Mouse (Mus musculus): ENCODE results near the gene Ace. TPM values are rescaled to one million over a fixed set of nuclear protein-coding genes. Genes with fewer than 3 reads are reported as not detected.

Ace gene
- polyA plus RNA-seq, 1 experiment from 2014 or later = 1.4 TPM

GRCm38 (mm10) chr11:105989446-105989845 is 21.7 kb downstream of the Ace start:
- WGBS = 85% methylated on average over 6 of the region's 6 CpGs
- H3K27me3 ChIP-seq (replicated peaks; ENCODE audit: control insufficient read depth, insufficient read depth, low read length) = no peaks in the 10 kb centered on the region

DNA sequence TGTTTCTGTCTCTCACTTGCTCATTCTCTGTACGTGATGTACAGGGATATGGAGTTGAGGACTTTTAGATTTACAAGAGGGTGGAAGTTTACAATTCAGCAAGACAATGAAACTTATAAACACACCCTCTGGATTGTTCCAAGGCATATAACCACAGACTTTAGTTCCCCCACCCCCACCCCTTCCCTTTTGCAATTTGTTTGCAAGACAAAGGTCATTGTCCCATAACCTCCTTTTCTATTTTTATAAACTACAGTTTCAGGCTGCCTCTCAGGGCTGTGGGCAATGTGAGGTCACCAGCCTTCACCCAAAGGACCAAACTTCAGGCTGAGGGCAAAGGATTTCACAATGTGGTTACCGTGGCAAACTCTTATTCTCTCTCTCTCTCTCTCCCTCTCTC is 22.5 kb downstream of the Ace start:
- Histone ChIP-seq H3K4me2 (ENCODE audit: low read length) (no peak overlapping the region), H3K36me3 (ENCODE audit: control insufficient read depth, insufficient read depth, low read length) (no peaks in the 10 kb centered on the region), H3K9me3 (ENCODE audit: control insufficient read depth, low read length) (no peaks in the 10 kb centered on the region), H3K27me3 (replicated peaks; ENCODE audit: control insufficient read depth, insufficient read depth, low read length) (no peaks in the 10 kb centered on the region), H3K4me1 (replicated peaks; ENCODE audit: control insufficient read depth, insufficient read depth, low read length) (no peaks in the 10 kb centered on the region), H3K4me3 (ENCODE audit: low read depth, low read length) (no peak overlapping the region), H3K27ac (ENCODE audit: low read depth) (no peak overlapping the region), H3K9ac (ENCODE audit: low read length) (no peak overlapping the region)
- ATAC-seq (replicated peaks; ENCODE audit: low FRiP score, low TSS enrichment, low read depth) = no peak
- WGBS = 70% methylated on average over 2 of the region's 2 CpGs
- no peak for DNase-seq (ENCODE audit: low spot score)

More at GRCm38 (mm10) chr11:105989446-105989845, 21.7 kb downstream of the Ace start:
- ATAC-seq (replicated peaks; ENCODE audit: low FRiP score, low TSS enrichment, low read depth) = no peak
- no peak for DNase-seq (ENCODE audit: low spot score)
- Histone ChIP-seq H3K36me3 (ENCODE audit: control insufficient read depth, insufficient read depth, low read length) (no peaks in the 10 kb centered on the region), H3K4me3 (ENCODE audit: low read depth, low read length) (no peak overlapping the region), H3K4me2 (ENCODE audit: low read length) (no peak overlapping the region), H3K27ac (ENCODE audit: low read depth) (no peak overlapping the region), H3K4me1 (replicated peaks; ENCODE audit: control insufficient read depth, insufficient read depth, low read length) (no peaks in the 10 kb centered on the region), H3K9me3 (ENCODE audit: control insufficient read depth, low read length) (no peaks in the 10 kb centered on the region), H3K9ac (ENCODE audit: low read length) (no peak overlapping the region)

DNA sequence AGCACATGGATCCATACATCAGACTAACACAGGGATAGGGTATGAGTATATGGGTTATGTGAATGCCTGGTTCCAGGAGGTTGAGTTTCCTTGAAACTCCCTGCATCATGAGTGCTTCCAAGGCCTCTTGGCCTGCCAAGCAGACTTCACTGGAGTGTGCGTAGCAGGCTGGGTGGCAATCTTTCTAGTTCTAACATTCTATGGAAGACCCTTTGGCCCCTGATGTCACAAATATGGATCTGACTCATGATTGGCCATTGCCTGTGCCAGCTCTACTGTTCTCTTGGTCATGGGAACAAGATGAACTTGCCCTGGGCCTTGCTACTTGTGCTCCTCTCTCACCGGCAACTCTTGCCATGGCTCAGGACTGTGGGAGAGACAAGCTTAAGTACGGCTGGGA is 26.6 kb downstream of the Ace start, which contains the start of gene Ace3:
Ace3 (plus strand) TSS at position 301 of the 400 bp plus-strand sequence.
- H3K4me1 ChIP-seq (replicated peaks; ENCODE audit: control insufficient read depth, insufficient read depth, low read length) = no peaks in the 10 kb centered on the region
- no peak within 1 kb of the TSS for H3K27ac ChIP-seq (ENCODE audit: low read depth)
- DNase-seq (ENCODE audit: low spot score) (no peak), ATAC-seq (replicated peaks; ENCODE audit: low FRiP score, low TSS enrichment, low read depth) (no peak)
- no peak within 1 kb of the TSS for H3K4me3 ChIP-seq (ENCODE audit: low read depth, low read length)
- no peak within 1 kb of the TSS for H3K9ac ChIP-seq (ENCODE audit: low read length)
- H3K9me3 ChIP-seq (ENCODE audit: control insufficient read depth, low read length) = no peaks in the 10 kb centered on the region
- H3K36me3 ChIP-seq (ENCODE audit: control insufficient read depth, insufficient read depth, low read length) = no peaks in the 10 kb centered on the region
- no peaks in the 10 kb centered on the region for H3K27me3 ChIP-seq (replicated peaks; ENCODE audit: control insufficient read depth, insufficient read depth, low read length)
- no peak within 1 kb of the TSS for H3K4me2 ChIP-seq (ENCODE audit: low read length)
- 100% methylated on average over 3 of the region's 3 CpGs for WGBS

DNA sequence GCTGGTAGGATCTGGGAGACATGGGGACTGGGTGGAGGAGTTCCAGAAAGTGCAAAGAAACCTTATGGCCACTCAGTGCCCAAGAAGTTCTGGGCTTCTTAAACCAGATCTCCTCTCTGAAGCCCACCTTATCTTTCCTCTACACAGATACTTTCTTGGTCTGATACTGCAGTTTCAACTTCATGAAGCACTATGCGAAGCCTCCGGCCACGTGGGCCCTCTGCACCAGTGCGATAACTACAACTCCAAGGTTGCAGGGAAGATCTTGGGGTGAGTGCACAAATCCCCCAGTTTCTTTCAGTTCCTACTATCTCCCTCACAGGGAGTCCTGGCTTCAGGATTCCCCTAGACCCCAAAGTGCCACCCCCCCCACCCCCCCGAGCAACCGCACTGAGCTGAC is 32.3 kb downstream of the Ace start:
- Histone ChIP-seq H3K4me2 (ENCODE audit: low read length) (no peak overlapping the region), H3K4me3 (ENCODE audit: low read depth, low read length) (no peak overlapping the region), H3K27ac (ENCODE audit: low read depth) (no peak overlapping the region), H3K4me1 (replicated peaks; ENCODE audit: control insufficient read depth, insufficient read depth, low read length) (no peaks in the 10 kb centered on the region), H3K9ac (ENCODE audit: low read length) (no peak overlapping the region), H3K36me3 (ENCODE audit: control insufficient read depth, insufficient read depth, low read length) (no peaks in the 10 kb centered on the region), H3K27me3 (replicated peaks; ENCODE audit: control insufficient read depth, insufficient read depth, low read length) (no peaks in the 10 kb centered on the region), H3K9me3 (ENCODE audit: control insufficient read depth, low read length) (no peaks in the 10 kb centered on the region)
- ATAC-seq (replicated peaks; ENCODE audit: low FRiP score, low TSS enrichment, low read depth) (no peak), DNase-seq (ENCODE audit: low spot score) (no peak)
- WGBS = 93% methylated on average over 6 of the region's 6 CpGs

- Histone ChIP-seq H3K9ac (ENCODE audit: low read length) (no peak overlapping the region), H3K4me1 (replicated peaks; ENCODE audit: control insufficient read depth, insufficient read depth, low read length) (no peaks in the 10 kb centered on the region; the same call in 1 of the 2 replicates), H3K27me3 (replicated peaks; ENCODE audit: control insufficient read depth, insufficient read depth, low read length) (no peaks in the 10 kb centered on the region), H3K4me3 (ENCODE audit: low read depth, low read length) (no peak overlapping the region), H3K27ac (ENCODE audit: low read depth) (no peak overlapping the region), H3K4me2 (ENCODE audit: low read length) (no peak overlapping the region), H3K36me3 (ENCODE audit: control insufficient read depth, insufficient read depth, low read length) (no peaks in the 10 kb centered on the region), H3K9me3 (ENCODE audit: control insufficient read depth, low read length) (no peaks in the 10 kb centered on the region)
- no peak for ATAC-seq (replicated peaks; ENCODE audit: low FRiP score, low TSS enrichment, low read depth)
- DNase-seq (ENCODE audit: low spot score) = no peak
- 47% methylated on average over 4 of the region's 4 CpGs for WGBS
Measured at GRCm38 (mm10) chr11:106001718-106002117, 34.0 kb downstream of the Ace start.

DNA sequence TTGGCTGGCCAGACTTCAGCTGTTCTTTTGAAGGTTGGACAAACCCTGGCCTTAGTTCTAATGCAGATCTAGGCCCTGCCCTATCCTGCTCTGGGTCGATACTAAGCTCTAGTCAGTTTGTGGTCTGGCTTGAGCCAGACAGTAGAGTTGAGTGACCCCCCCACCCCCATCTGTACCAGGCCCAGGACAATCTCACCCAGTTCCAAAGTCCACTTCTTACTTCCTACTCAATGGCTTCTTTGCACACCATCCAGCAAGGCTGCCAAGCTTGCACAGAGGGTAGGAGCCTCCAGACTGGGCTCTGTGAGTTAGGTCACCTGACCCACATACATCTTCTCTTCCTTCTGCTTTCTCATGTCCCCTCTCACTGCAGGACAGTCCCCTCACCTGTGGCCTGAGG is 36.8 kb downstream of the Ace start:
- H3K36me3 ChIP-seq (ENCODE audit: control insufficient read depth, insufficient read depth, low read length) = no peaks in the 10 kb centered on the region
- no peaks in the 10 kb centered on the region for H3K27me3 ChIP-seq (replicated peaks; ENCODE audit: control insufficient read depth, insufficient read depth, low read length)
- H3K9ac ChIP-seq (ENCODE audit: low read length) = no peak overlapping the region
- ATAC-seq (replicated peaks; ENCODE audit: low FRiP score, low TSS enrichment, low read depth) (no peak), DNase-seq (ENCODE audit: low spot score) (no peak)
- H3K4me1 ChIP-seq (replicated peaks; ENCODE audit: control insufficient read depth, insufficient read depth, low read length) = no peaks in the 10 kb centered on the region; the same call in 1 of the 2 replicates
- 86% methylated on average over 1 of the region's 1 CpGs for WGBS
- H3K9me3 ChIP-seq (ENCODE audit: control insufficient read depth, low read length) = no peaks in the 10 kb centered on the region
- no peak overlapping the region for H3K27ac ChIP-seq (ENCODE audit: low read depth)
- no peak overlapping the region for H3K4me3 ChIP-seq (ENCODE audit: low read depth, low read length)
- no peak overlapping the region for H3K4me2 ChIP-seq (ENCODE audit: low read length)

DNA sequence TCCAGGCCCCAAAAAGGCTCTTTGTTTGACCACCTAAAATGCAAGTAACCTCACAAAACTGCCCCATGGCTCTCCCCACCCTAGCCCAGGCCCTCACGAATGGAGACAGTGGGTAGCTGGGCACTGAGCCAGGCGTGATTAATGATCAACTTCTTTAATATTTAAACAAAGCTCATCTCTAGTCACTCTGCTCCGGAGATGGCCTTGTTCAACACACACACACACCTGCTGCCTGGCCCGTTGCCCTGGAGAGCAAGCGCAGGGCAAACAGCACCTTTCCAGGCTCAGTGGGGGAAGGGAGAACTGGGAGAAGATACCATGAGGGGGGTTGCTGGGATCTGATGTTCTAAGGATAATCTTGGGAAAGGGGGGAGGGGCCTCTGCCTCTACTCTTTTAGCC is 38.2 kb downstream of the Ace start:
- H3K36me3 ChIP-seq (ENCODE audit: control insufficient read depth, insufficient read depth, low read length) = no peaks in the 10 kb centered on the region
- H3K27me3 ChIP-seq (replicated peaks; ENCODE audit: control insufficient read depth, insufficient read depth, low read length) = no peaks in the 10 kb centered on the region
- H3K27ac ChIP-seq (ENCODE audit: low read depth) = no peak overlapping the region
- ATAC-seq (replicated peaks; ENCODE audit: low FRiP score, low TSS enrichment, low read depth) (peak; percentile 45; the same call in 1 of the 2 replicates), DNase-seq (ENCODE audit: low spot score) (peak; percentile 54)
- 14% methylated on average over 5 of the region's 5 CpGs for WGBS
- no peak overlapping the region for H3K9ac ChIP-seq (ENCODE audit: low read length)
- H3K9me3 ChIP-seq (ENCODE audit: control insufficient read depth, low read length) = no peaks in the 10 kb centered on the region
- no peaks in the 10 kb centered on the region; the same call in 1 of the 2 replicates for H3K4me1 ChIP-seq (replicated peaks; ENCODE audit: control insufficient read depth, insufficient read depth, low read length)
- no peak overlapping the region for H3K4me2 ChIP-seq (ENCODE audit: low read length)
- no peak overlapping the region for H3K4me3 ChIP-seq (ENCODE audit: low read depth, low read length)

- Histone ChIP-seq H3K4me2 (ENCODE audit: low read length) (peak within 1 kb of the TSS; percentile 53), H3K36me3 (ENCODE audit: control insufficient read depth, insufficient read depth, low read length) (no peaks in the 10 kb centered on the region), H3K4me3 (ENCODE audit: low read depth, low read length) (peak within 1 kb of the TSS; percentile 23), H3K9me3 (ENCODE audit: control insufficient read depth, low read length) (no peaks in the 10 kb centered on the region), H3K9ac (ENCODE audit: low read length) (no peak within 1 kb of the TSS), H3K27ac (ENCODE audit: low read depth) (no peak within 1 kb of the TSS), H3K4me1 (replicated peaks; ENCODE audit: control insufficient read depth, insufficient read depth, low read length) (no peaks in the 10 kb centered on the region; the same call in 1 of the 2 replicates), H3K27me3 (replicated peaks; ENCODE audit: control insufficient read depth, insufficient read depth, low read length) (0 out of 2 replicates have a peak, but pooled peaks cover 3% of the 10 kb centered on the region)
- peak; percentile 95 for DNase-seq (ENCODE audit: low spot score)
- 1% methylated on average over 25 of the region's 25 CpGs for WGBS
- ATAC-seq (replicated peaks; ENCODE audit: low FRiP score, low TSS enrichment, low read depth) = 0 out of 2 replicates have a peak, but pooled peaks have one; percentile 44
Measured at GRCm38 (mm10) chr11:106007821-106008220, 40.1 kb downstream of the Ace start, which contains the start of gene Kcnh6. Gene Kcnh6, plus strand, starts transcription at chr11:106008124.

DNA sequence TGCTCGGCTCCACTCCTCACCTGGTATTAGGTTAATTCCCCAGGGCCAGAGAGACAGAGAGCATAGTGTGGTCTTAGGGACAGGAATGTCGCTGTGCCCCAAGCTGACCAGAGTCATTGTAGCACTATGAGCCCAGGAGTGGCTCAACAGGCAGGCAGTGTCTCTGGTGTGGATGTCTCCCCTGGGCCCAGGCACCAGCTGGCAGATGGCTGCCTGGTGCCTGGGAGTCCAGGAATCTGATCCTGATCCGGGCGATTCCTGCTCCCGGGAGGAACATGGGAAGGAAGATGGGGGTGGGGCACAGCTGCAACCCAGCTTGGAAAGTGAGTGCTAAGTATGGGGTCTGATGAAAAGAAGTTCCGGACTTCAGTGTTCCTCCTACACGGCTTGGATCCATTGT is 45.0 kb downstream of the Ace start:
- H3K4me3 ChIP-seq (ENCODE audit: low read depth, low read length) = no peak overlapping the region
- no peak for ATAC-seq (replicated peaks; ENCODE audit: low FRiP score, low TSS enrichment, low read depth)
- no peak overlapping the region for H3K27ac ChIP-seq (ENCODE audit: low read depth)
- H3K4me2 ChIP-seq (ENCODE audit: low read length) = no peak overlapping the region
- no peak overlapping the region for H3K9ac ChIP-seq (ENCODE audit: low read length)
- H3K36me3 ChIP-seq (ENCODE audit: control insufficient read depth, insufficient read depth, low read length) = no peaks in the 10 kb centered on the region
- 56% methylated on average over 7 of the region's 7 CpGs for WGBS
- DNase-seq (ENCODE audit: low spot score) = no peak
- H3K4me1 ChIP-seq (replicated peaks; ENCODE audit: control insufficient read depth, insufficient read depth, low read length) = no peaks in the 10 kb centered on the region
- H3K9me3 ChIP-seq (ENCODE audit: control insufficient read depth, low read length) = no peaks in the 10 kb centered on the region
- 0 out of 2 replicates have a peak, but pooled peaks cover 3% of the 10 kb centered on the region for H3K27me3 ChIP-seq (replicated peaks; ENCODE audit: control insufficient read depth, insufficient read depth, low read length)
